Mouse (Mus musculus): ENCODE measurements at regions not wholly inside any gene's neighbourhood (a gene's known extent, or its start where the extent isn't known, plus 50 kb on each side); places are given as distances from the start of the nearest gene placed in this dataset.

DNA sequence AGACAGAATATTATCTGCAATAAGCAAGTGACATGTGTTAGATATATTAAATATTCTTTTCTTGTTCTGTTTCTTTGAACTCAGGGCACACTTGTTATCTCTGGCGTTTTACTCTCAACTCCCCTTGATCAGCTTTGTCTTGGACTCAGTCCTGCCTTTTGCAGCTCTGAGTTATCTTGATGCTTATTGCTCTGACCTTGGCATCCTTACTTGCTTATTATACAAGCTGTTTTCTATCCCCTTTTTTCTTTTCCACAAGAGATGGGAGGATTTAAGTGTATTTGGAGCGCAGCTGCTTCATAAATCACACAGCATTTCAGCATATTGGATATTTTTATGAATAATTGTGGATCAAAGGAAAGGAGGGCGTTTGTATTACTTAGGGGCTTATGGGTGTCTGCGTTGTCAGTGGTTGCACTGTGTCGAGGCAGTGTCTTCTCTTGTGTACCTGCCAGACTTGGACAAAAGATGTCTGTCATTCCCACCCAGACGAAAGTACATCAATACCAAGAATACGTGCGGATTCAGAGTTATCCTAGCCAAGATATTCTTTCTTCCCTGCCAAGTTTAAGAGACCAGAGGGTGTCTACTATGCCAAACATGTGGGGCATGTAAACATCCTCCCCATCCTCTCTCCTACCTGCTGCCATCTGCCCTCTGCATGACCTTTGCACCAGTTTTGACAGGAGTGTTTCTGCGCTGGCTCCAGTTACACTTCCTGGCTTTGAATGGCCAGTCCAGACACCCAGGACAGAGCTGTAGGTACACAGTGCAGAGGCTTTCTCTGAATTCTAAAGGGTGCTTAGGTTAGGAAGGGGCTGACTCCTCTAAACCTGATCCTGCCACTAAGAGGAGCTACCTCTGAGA lies 709.3 kb upstream of the Slit2 start:
- no peak for TF ChIP-seq CTCF (IDR thresholded peaks at IDR 0.05; ENCODE audit: borderline replicate concordance, insufficient read depth, low read depth, low read length)
- TF ChIP-seq POLR2A (IDR thresholded peaks at IDR 0.05; ENCODE audit: borderline replicate concordance, insufficient read depth, low read length) = no peak
